Mouse (Mus musculus): ENCODE data around the gene Tmbim4. TPM values are rescaled to one million over a fixed set of nuclear protein-coding genes. Genes with fewer than 3 reads are reported as not detected.

The Tmbim4 gene
- total RNA-seq, 2 experiments from 2014 or later = 74.4 to 76.3 TPM

Other genes starting within 250 kb of the Tmbim4 start
- 24.1 and 26.1 TPM in 2 replicates for gene Helb, start 88.6 kb upstream of the Tmbim4 start, total RNA-seq (2014; fragmentation: Nextera tagmentation)
- gene Helb, start 88.6 kb upstream of the Tmbim4 start, total RNA-seq (2017) = 30.3 and 34.1 TPM in 2 replicates
- gene Irak3, start 540 bp downstream of the Tmbim4 start, total RNA-seq (2014; fragmentation: Nextera tagmentation) = 8.1 and 8.8 TPM in 2 replicates
- 5.9 and 8.6 TPM in 2 replicates for gene Irak3, start 540 bp downstream of the Tmbim4 start, total RNA-seq (2017)
- gene Llph, start 25.5 kb downstream of the Tmbim4 start, total RNA-seq (2014; fragmentation: Nextera tagmentation) = 85.9 and 124 TPM in 2 replicates
- 101 and 109 TPM in 2 replicates for gene Llph, start 25.5 kb downstream of the Tmbim4 start, total RNA-seq (2017)

All from megakaryocyte-erythroid progenitor cell, adult 5-6 weeks (primary cell).